ENCODE assay signal across 11 mouse cellular contexts in genomic region chr1:129919385-129919784, GRCm38 (mm10).
DNase-seq lines count a peak whose midpoint lies in the region; ATAC-seq and TF ChIP-seq lines count a peak whose summit lies in the region.
"Had no signal": no experiment of that assay in that cellular context is flagged by ENCODE, and none has a peak within 500 bp of the region (broad histone marks: within the 10 kb centered on the region; RNA-seq: fewer than 3 reads in every experiment).

No protein-coding gene starts in this region.

- 62% methylated on average over 1 of the region's 1 CpGs for WGBS in lung, adult 2 months

- H3K36me3 ChIP-seq in ES-E14 (ENCODE audit: control insufficient read depth, insufficient read depth, low read length, poor library complexity, severe bottlenecking), result no peaks in the 10 kb centered on the region
- H3K36me3 ChIP-seq: embryonic facial prominence, embryonic 13.5 days; lung, embryonic 15.5 days; stomach, embryonic 15.5 days had no signal

- no peak overlapping the region for H3K27ac ChIP-seq in ES-E14 (ENCODE audit: insufficient read depth, low read depth, low read length, poor library complexity, severe bottlenecking)
- H3K27ac ChIP-seq: embryonic facial prominence, embryonic 13.5 days; lung, embryonic 15.5 days; stomach, embryonic 15.5 days had no signal

- H3K9ac ChIP-seq in ES-E14 (ENCODE audit: insufficient read depth, low read depth, low read length, poor library complexity, severe bottlenecking), result no peak overlapping the region
- H3K9ac ChIP-seq: embryonic facial prominence, embryonic 13.5 days; lung, embryonic 15.5 days; stomach, embryonic 15.5 days had no signal

- H3K4me3 ChIP-seq in ES-E14 (ENCODE audit: insufficient read depth in 1 of 2, low read depth in 1 of 2, low read length in 2 of 2, poor library complexity in 1 of 2, severe bottlenecking in 1 of 2), result no peak overlapping the region
- H3K4me3 ChIP-seq in lung, adult 2 months (replicated peaks; ENCODE audit: extremely low read depth, low read depth, low read length), result no peak overlapping the region
- H3K4me3 ChIP-seq: embryonic facial prominence, embryonic 13.5 days; lung, embryonic 15.5 days; stomach, embryonic 15.5 days had no signal

- H3K9me3 ChIP-seq in ES-E14 (ENCODE audit: control insufficient read depth, insufficient read depth, low read depth, low read length), result no peaks in the 10 kb centered on the region
- H3K9me3 ChIP-seq: embryonic facial prominence, embryonic 13.5 days; lung, embryonic 15.5 days; stomach, embryonic 15.5 days had no signal

- TF ChIP-seq POLR2A in lung, adult 2 months (IDR thresholded peaks at IDR 0.05; ENCODE audit: borderline replicate concordance, extremely low read depth, low read depth, low read length), result no peak

- in situ Hi-C loops in ES-E14 (cut with MboI; ENCODE audit: low sequenced_read_pairs in 2 of 2, unreplicated experiment in 2 of 2), result no loop called here

- peak; percentile 3 for DNase-seq in kidney, adult 18-20 months
- no peak for DNase-seq in kidney, adult 11 months
- peak; percentile 47 for DNase-seq in ES-E14 (ENCODE audit: low read depth, low spot score)
- DNase-seq in lung, adult 2 months, result peak; percentile 10
- DNase-seq in ovary, postnatal 36 days (ENCODE audit: low spot score), result no peak
- DNase-seq in MN1 (ENCODE audit: low spot score), result no peak
- no peak for DNase-seq in left cerebral cortex, postnatal 36 days (ENCODE audit: low spot score in 2 of 2)

- ATAC-seq in common myeloid progenitor, adult 5-6 weeks (replicated peaks; ENCODE audit: low read depth, poor library complexity, severe bottlenecking), result peak; percentile 93

- intact Hi-C loops in left cerebral cortex, postnatal 36 days (cut with DNase I), result no loop called here

- peak; percentile 30 for TF ChIP-seq CTCF in lung, adult 2 months (IDR thresholded peaks at IDR 0.05; ENCODE audit: insufficient read depth, low read length)

- no peaks in the 10 kb centered on the region for H3K4me1 ChIP-seq in ES-E14 (ENCODE audit: control insufficient read depth in 2 of 2, insufficient read depth in 2 of 2, low read length in 2 of 2, poor library complexity in 1 of 2)
- H3K4me1 ChIP-seq in lung, adult 2 months (ENCODE audit: control insufficient read depth, insufficient read depth, low read length), result no peaks in the 10 kb centered on the region
- H3K4me1 ChIP-seq: embryonic facial prominence, embryonic 13.5 days; lung, embryonic 15.5 days; stomach, embryonic 15.5 days had no signal

TF ChIP-seq in ES-E14, 5 proteins besides CTCF, POLR2A, EP300 and RAD21:
- TF ChIP-seq CHD2 (IDR thresholded peaks at IDR 0.05; ENCODE audit: low read depth, low read length) (no peak), HCFC1 (IDR thresholded peaks at IDR 0.05; ENCODE audit: borderline replicate concordance, insufficient read depth, low read length) (no peak), ZNF384 (IDR thresholded peaks at IDR 0.05; ENCODE audit: low read depth, low read length) (no peak), MAFK (IDR thresholded peaks at IDR 0.05; ENCODE audit: insufficient read depth, low read depth, low read length) (no peak), ZC3H11A (IDR thresholded peaks at IDR 0.05; ENCODE audit: borderline replicate concordance, low read depth, low read length) (no peak)
TF ChIP-seq in ES-E14: peak in this region for 0.

Comparison
In these comparisons a context has a peak if more than half of its experiments do, and no peak if none do; other contexts are left out.
1. DNase-seq: peak in kidney, adult 18-20 months (single experiment), ES-E14 (single experiment) and lung, adult 2 months (single experiment); none in kidney, adult 11 months (single experiment), ovary, postnatal 36 days (single experiment), MN1 (single experiment) and left cerebral cortex, postnatal 36 days (0 of 2).